Mouse (Mus musculus) adrenal gland, postnatal 25 days (tissue): ENCODE data around the gene Duxbl3. TPM values are rescaled to one million over a fixed set of nuclear protein-coding genes. Genes with fewer than 3 reads are reported as not detected.
"Not testable (repeated sequence)": the region's sequence is repeated elsewhere in the genome, so short reads cannot be mapped to it uniquely, and the experiment has no call there.

Source experiments
- DNase-seq: peaks from one replicate; pipeline ENCODE4 v3.0.0; 2021; ENCODE audit warnings: mixed read lengths
- long read RNA-seq: library from polyadenylated mRNA; stranded (forward); transcript quantifications from one replicate; pipeline ENCODE4 v2.0.0, GENCODE M21; 2021
- total RNA-seq: library from RNA; stranded (reverse); gene quantifications from 2 replicates; pipeline ENCODE4 v1.2.3, GENCODE M21; 2021

The Duxbl3 gene
- 1.1 TPM in 1 of 2 replicates, not detected in the other for total RNA-seq
- long read RNA-seq, result 0 reads

DNA sequence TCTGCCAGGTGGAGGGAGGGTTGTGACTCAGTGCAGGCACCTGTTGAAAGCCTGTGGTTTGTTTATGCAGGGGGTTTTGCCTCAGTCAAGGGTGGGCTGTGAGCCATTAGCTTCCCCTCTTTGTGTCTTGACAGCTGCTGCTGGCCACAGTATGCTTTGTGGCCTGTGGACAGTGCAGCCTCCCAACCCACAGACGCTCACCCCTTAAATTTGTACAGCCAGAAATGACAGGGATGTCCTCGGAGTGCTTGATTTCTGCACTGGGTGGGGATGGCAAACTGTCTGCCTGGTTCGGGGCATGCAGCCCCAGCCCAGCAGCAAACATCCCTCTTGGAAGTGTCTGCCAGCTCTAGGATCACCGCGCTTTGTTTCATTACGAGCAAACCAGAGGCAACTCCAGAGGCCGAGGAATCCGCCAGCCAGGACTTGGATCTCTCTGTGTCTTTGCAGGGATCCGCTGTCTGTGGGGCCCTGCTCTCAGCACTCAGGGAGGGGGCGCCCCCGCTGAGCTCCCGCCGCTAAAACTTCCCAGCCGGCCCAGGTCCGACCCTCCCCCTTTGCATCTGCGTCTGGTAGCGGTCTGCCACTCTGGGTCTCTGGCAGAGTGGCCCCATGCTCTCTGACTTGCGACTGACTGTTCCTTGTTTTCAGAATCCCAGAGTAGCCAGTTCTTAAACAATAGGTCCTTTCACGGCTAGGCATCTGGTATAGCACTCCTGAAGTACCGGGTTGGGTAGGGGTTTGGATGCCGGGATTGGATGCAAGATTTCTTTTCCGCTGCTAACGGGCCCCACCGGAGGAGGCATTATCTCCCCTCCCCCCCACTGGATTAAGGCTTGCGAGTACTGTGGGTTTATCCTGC lies at the start of gene Duxbl3:
Gene Duxbl3 (plus strand): TSS at position 207 of the 862 bp plus-strand sequence.
- DNase-seq, result not testable (repeated sequence)

DNA sequence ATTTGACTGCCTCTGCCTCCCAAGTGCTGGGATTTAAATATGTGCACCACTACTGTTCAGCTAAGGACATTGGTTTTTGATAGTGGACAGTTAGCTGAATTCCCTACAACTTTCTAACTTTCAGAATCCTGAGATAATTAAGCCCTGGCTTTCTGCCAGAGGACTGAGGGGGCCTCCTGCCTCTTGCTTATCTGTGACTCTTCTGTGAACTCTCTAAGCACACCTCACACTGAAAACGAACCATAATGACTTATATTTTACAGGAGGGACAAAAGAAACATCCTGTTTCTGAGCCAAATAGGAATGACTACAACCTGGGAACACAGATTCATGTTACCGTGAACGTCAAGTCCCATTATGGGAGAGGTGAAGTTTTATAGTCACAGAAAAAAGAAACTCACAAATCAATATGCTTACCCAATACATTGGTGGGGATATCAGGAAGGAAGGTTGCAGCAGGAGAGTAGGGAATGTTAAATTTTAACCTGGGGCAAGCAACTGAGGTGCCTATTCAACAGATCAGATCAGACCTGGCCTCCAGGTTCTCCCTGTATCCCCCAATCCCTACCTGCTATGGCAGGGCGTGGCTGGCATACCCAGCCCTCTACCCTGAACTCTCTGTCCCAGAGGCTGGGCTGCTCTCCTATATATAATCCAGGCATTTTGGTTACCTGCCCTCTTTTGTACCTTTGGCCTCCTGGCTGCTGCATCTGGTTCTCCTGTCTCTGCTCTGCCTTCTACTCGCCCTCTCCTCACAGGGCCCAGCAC lies 41.3 kb upstream of the Duxbl3 start:
- not testable (repeated sequence) for DNase-seq

DNA sequence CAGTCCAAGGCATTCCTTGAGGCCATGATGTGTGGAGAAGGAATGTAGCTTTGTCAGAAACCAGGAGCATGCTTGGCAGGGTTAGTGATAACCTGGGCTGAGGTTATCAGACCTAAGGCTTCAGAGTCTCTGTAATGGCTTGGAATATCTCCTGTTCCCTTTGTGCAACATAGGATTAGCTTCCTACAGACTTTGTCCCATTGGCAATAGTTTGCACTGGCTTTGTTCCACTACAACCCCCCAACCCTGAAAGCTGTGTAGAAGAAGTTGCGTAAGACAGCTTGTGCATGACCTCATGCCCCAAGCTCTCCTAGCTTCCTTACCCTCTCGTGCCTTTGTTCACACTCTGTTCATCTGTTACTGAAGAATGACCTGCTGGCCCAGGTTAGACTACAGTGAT lies 20.6 kb upstream of the Duxbl3 start:
- DNase-seq, result not testable (repeated sequence)

DNA sequence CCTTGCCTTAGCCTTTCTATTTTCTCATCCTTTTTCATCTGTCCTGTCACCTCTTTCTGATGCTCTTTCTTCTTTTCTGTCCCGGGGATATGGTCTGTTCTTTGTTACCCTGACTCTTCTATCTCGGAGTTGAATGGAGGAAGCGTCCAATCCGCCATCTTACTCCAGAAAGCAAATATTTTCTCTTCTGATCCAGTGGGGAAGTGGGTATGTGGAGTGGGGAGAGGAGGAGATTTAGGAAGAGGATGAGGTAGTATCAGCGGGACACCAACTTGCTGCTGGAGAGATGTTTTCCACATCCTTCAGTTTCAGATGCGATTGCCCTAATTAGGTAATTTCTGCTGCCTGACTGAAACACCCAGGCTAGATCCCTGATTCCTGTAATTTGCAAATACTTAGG lies 967 bp downstream of the Duxbl3 start:
- DNase-seq, result not testable (repeated sequence)

DNA sequence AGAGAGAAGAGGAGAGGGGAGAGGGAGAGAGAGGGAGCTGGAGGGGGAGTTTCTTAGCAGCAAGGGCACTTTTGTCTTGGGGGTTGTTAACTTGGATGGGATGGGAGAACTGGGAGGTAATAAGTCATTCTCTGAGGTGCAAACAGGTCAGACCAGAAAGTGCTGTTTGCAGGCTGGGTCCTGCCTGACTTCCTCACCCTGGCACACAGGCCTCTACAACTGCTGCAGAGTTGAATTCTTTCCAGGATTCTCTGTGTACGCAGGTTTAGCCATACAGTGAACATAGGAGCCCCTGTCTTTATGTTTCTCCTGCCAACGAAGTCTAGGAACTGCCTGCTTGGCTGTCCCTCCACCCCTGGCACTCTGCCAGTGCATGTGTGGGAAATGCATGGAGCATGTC lies 29.0 kb downstream of the Duxbl3 start:
- DNase-seq, result not testable (repeated sequence)

DNA sequence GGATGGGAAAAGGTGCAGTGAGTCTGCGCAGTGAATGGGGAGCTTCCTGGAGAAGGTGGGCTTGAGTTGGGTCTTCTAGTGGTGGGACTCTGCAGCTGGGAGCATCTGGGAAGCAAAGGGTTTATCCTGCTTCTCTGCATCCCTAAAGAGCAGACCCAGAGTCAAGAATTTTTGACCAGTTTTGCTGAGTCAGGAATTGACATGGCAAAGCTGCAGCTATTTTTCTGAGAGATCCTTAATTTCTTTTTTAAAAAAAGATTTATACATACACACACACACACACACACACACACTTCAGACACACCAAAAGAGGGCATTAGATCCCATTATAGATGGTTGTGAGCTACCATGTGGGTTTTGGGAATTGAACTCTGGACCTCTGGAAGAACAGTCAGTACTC lies 36.1 kb downstream of the Duxbl3 start:
- DNase-seq, result no peak

DNA sequence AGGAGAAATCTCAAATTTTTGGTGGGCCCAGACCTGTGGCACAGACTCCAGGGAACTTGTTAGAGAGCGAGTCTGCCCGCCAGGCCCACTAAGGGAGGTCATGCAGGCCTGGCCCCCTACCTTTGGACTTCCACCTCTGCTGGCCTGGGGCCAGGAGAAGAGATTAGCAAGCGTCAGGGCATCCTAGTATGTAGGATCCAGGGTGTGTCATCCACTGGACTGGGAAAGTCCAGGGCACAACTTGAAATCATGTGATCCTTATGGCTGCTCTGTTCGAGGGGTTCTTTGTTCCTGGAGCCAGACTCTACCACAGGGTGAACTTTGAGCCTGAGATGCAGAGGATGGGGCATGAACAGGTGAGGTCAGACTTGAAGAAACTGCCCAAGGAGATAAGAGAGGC lies 39.3 kb downstream of the Duxbl3 start:
- no peak for DNase-seq

DNA sequence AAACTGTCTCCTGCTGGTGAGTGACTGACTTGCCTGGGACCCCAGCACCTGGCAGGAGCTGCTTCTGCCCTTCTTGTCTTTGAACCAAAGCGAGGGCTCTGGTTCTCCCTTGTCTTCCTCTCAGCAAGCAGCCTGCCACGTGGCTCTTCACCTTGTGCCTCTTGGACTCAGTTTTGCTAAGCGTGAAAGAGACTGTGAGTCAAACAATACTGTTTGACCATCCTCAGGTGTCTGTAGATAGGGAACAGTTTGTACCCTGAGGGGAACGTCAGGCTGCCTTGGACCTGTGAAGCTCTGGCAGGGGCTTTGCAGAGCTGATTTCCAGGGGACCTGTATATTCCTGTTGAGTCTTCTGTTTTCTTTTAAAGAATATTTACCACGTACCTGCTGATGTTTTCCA lies 39.7 kb downstream of the Duxbl3 start:
- DNase-seq, result no peak

DNA sequence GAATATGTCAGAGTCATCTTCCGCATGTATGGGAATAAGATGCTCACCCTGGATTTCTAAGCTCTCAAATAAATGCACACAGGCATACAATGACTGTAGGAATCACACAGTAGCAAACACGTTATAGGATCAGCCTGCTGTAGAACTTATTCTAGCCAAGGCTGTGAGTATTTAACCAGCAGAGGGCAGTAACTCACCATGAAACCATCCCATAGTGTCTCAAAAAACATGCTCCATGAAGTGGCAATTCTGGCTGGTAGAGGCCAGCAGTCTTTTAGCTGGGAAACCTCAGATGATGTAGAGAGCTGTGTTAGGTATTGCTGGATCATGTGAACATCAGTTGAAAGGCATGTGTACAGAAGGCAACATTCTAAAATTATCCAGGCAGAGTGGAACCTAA lies 45.3 kb downstream of the Duxbl3 start:
- DNase-seq, result no peak

DNA sequence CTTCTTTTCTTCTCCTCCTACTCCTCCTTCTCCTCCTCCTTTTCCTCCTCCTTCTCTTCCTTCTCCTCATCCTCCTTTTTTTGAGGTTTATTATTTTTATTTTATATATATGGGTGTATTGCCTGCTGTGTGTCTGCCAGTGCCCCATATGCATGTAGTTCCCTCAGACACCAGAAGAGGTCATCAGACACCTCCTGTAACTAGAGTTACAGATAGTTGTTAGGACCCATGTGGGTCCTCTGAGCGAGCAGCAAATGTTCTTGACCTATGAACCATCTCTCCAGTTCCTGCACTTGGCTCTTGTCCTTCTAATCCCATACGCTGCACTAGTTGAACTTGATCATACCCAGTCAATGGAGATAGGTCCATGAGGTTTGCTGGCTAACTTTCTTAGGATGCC lies 48.3 kb downstream of the Duxbl3 start:
- DNase-seq, result peak; percentile 13

DNA sequence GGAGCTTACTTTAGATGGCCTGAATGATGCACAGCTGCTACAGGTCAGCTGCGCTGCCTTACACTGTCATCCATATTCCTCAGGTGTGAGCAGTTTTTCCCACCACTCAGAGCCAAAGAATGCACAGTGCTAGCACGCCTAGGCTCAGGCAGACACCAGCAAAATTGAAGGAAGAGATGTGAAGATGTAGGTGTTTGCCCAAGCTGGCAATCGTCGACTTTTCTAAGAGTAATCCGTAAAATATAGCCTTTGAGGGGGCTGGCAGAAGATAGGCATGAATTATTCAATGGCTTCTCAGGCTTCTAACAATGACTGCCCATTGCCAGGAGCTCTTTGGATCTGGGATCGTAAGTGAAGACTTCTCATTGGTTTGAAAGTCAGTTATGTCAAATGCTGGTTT lies 51.1 kb downstream of the Duxbl3 start:
- DNase-seq, result no peak

DNA sequence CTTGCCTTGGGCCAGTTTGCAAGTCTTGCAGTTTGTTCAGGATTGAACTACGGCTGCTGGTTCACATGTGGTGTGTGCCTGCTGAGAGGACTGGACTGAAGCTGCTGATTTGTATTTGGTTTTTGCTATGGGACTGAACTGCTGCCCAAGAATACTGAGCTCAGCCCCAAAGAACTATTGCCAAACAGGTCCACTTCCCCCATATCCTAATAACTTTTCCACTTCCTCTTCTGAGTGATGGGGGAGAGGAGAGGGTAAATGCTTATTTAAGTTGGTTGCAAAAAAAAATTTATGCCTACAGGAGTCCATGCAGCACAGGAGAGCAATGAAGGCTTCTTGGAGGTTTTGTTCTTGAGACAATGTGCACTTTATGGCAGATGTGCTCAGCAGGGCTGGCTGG lies 51.7 kb downstream of the Duxbl3 start:
- DNase-seq, result no peak

DNA sequence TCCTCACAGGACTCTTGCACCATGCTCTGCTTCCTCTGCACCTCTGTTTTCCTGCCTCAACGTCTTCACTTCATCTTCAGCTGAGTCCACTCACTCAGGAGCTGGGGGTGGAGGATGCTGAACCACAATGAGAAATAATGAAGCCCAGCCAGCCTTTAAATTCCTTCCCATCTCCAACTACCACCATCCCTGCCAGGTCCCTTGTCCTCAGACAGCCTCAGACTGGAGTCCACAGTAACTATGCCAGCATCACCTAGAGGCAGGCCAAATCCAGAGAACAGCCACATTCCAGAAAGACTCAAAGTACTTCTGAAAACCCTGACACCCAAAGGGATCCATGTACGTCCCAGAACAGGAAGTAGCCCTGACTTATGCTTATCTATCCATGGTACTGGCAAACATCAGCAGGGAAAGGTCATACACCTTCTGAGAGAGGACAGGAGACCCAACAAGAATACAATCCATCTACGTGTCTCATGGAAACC lies 58.5 kb downstream of the Duxbl3 start:
- no peak for DNase-seq

Other genes starting within 250 kb of the Duxbl3 start
- 6.6 and 6.7 TPM in 2 replicates for gene Gm9780, start 215.3 kb upstream of the Duxbl3 start, total RNA-seq
- gene Tmem254c, start 190.6 kb upstream of the Duxbl3 start, total RNA-seq, result 3.7 and 21.0 TPM in 2 replicates
- not detected in 2 replicates for gene Cphx2, start 176.4 kb upstream of the Duxbl3 start, total RNA-seq
- not detected in 2 replicates for gene Cphx3, start 175.7 kb upstream of the Duxbl3 start, total RNA-seq
- not detected in 2 replicates for gene Duxbl2, start 139.6 kb upstream of the Duxbl3 start, total RNA-seq
- 21.1 and 31.2 TPM in 2 replicates for gene Plac9b, start 75.5 kb upstream of the Duxbl3 start, total RNA-seq
- gene Tmem254b, start 50.9 kb upstream of the Duxbl3 start, total RNA-seq, result 11.4 and 22.6 TPM in 2 replicates